Mouse (Mus musculus) limb, embryonic 14.5 days (tissue): Measurements from ENCODE around the gene Bcl11a. TPM values are rescaled to one million over a fixed set of nuclear protein-coding genes. Genes with fewer than 3 reads are reported as not detected.

ENCODE experiments used
- ATAC-seq: fragments of 200-750 bp; cut with Nextera tagmentation; 2 replicates; pipeline ENCODE4 v1.8.0; 2017; ENCODE audit warnings: low read depth, moderate number of reproducible peaks, moderate TSS enrichment; ENCODE audit not compliant: low FRiP score
- DNase-seq: peaks from one replicate; pipeline ENCODE4 v3.0.0-alpha.2; 2015; ENCODE audit warnings: low spot score
- H3K27ac ChIP-seq: fragments of 300-500 bp; sonication (generic); replicated peaks from 2 replicates; pipeline ENCODE4 v1.5.1; 2014; ENCODE audit warnings: low read depth, mild to moderate bottlenecking, low read length, moderate library complexity, mixed read lengths
- H3K27me3 ChIP-seq: fragments of 300-500 bp; sonication (generic); 2 replicates; pipeline ENCODE4 v1.6.1; 2014; ENCODE audit warnings: low read length, mixed read lengths; ENCODE audit not compliant: control insufficient read depth, insufficient read depth
- H3K36me3 ChIP-seq: fragments of 300-500 bp; sonication (generic); 2 replicates; pipeline ENCODE4 v1.6.1; 2014; ENCODE audit warnings: mild to moderate bottlenecking, low read length, moderate library complexity, mixed read lengths; ENCODE audit not compliant: control insufficient read depth, insufficient read depth
- H3K4me1 ChIP-seq: fragments of 300-500 bp; sonication (generic); 2 replicates; pipeline ENCODE4 v1.6.1; 2014; ENCODE audit warnings: antibody characterized with exemption, low read length, mixed read lengths; ENCODE audit not compliant: control insufficient read depth, insufficient read depth
- H3K4me2 ChIP-seq: fragments of 300-500 bp; sonication (generic); replicated peaks from 2 replicates; pipeline ENCODE4 v1.6.1; 2014; ENCODE audit warnings: low read depth, mild to moderate bottlenecking, low read length, moderate library complexity; ENCODE audit not compliant: severe bottlenecking
- H3K4me3 ChIP-seq: fragments of 300-500 bp; sonication (generic); replicated peaks from 2 replicates; pipeline ENCODE4 v1.5.1; 2014; ENCODE audit warnings: low read length
- H3K9ac ChIP-seq: fragments of 300-500 bp; sonication (generic); 2 replicates; pipeline ENCODE4 v1.6.1; 2014; ENCODE audit warnings: mild to moderate bottlenecking, low read depth, low read length, moderate library complexity; ENCODE audit not compliant: severe bottlenecking
- H3K9me3 ChIP-seq: fragments of 300-500 bp; sonication (generic); 2 replicates; pipeline ENCODE4 v1.6.1; 2016; ENCODE audit warnings: low read length; ENCODE audit not compliant: control insufficient read depth
- POLR2A ChIP-seq: fragments of 200-500 bp; IDR thresholded peaks from 2 replicates; pipeline ENCODE4 v1.8.0; 2012; ENCODE audit warnings: inconsistent platforms, mild to moderate bottlenecking, moderate library complexity, borderline replicate concordance; ENCODE audit not compliant: insufficient read depth, insufficient read length; ENCODE audit errors: extremely low read depth
- WGBS: fragments of 180-500 bp; shearing (Covaris S2); extraction: QIAGEN DNeasy Blood & Tissue Kit; methylation state at CpG from one replicate; pipeline ENCODE4 v1.1.7; 2014; 5-methylcytosine and 5-hydroxymethylcytosine counted together
- polyA plus RNA-seq, 2 experiments: library from polyadenylated mRNA; depleted of rRNA in 1 of 2; stranded (reverse) in 1 of 2; unstranded in 1 of 2; fragments of >200 nt; fragmentation: Nextera tagmentation in 1 of 2; extraction: Ambion mirVana in 1 of 2; gene quantifications; 2 replicates each; pipeline versions ENCODE4 v1.2.1 to v1.2.3; 2012 to 2014

Bcl11a gene
- polyA plus RNA-seq, 2 experiments: 33.8 to 61.7 TPM

GRCm38 (mm10) chr11:24131818-24132217, 54.0 kb downstream of the Bcl11a start:
- Histone ChIP-seq H3K9ac (no peak overlapping the region), H3K4me3 (no peak overlapping the region), H3K4me1 (no peaks in the 10 kb centered on the region), H3K27ac (no peak overlapping the region), H3K27me3 (no peaks in the 10 kb centered on the region), H3K4me2 (no peak overlapping the region), H3K9me3 (no peaks in the 10 kb centered on the region), H3K36me3 (peaks cover 15% of the 10 kb centered on the region; the same call in 1 of the 2 replicates)
- ATAC-seq (no peak), DNase-seq (no peak)
- 76% methylated on average over 2 of the region's 2 CpGs for WGBS
- no peak for TF ChIP-seq POLR2A

GRCm38 (mm10) chr11:24132358-24132757, 54.5 kb downstream of the Bcl11a start:
- Histone ChIP-seq H3K27ac (no peak overlapping the region), H3K4me3 (no peak overlapping the region), H3K36me3 (peaks cover 14% of the 10 kb centered on the region; the same call in 1 of the 2 replicates), H3K4me2 (no peak overlapping the region), H3K27me3 (no peaks in the 10 kb centered on the region), H3K9ac (no peak overlapping the region), H3K9me3 (no peaks in the 10 kb centered on the region), H3K4me1 (no peaks in the 10 kb centered on the region)
- ATAC-seq (no peak), DNase-seq (no peak)
- WGBS: 95% methylated on average over 5 of the region's 6 CpGs
- no peak for TF ChIP-seq POLR2A

GRCm38 (mm10) chr11:24132853-24133252, 55.0 kb downstream of the Bcl11a start:
- WGBS: 92% methylated on average over 2 of the region's 2 CpGs
- Histone ChIP-seq H3K4me2 (no peak overlapping the region), H3K4me3 (no peak overlapping the region), H3K4me1 (0 out of 2 replicates have a peak, but pooled peaks cover 3% of the 10 kb centered on the region), H3K36me3 (peaks cover 12% of the 10 kb centered on the region; the same call in 1 of the 2 replicates), H3K27me3 (no peaks in the 10 kb centered on the region), H3K27ac (no peak overlapping the region), H3K9ac (no peak overlapping the region), H3K9me3 (no peaks in the 10 kb centered on the region)
- no peak for DNase-seq
- ATAC-seq: no peak
- no peak for TF ChIP-seq POLR2A

- Histone ChIP-seq H3K4me3 (no peak overlapping the region), H3K27me3 (no peaks in the 10 kb centered on the region), H3K4me2 (no peak overlapping the region), H3K9me3 (no peaks in the 10 kb centered on the region), H3K36me3 (peaks cover 12% of the 10 kb centered on the region; the same call in 1 of the 2 replicates), H3K27ac (no peak overlapping the region), H3K4me1 (0 out of 2 replicates have a peak, but pooled peaks cover 5% of the 10 kb centered on the region), H3K9ac (no peak overlapping the region)
- WGBS: 64% methylated on average over 3 of the region's 3 CpGs
- no peak for TF ChIP-seq POLR2A
- no peak for ATAC-seq
- DNase-seq: no peak
Measured at GRCm38 (mm10) chr11:24133484-24133883, 55.6 kb downstream of the Bcl11a start.

GRCm38 (mm10) chr11:24133928-24134327, 56.1 kb downstream of the Bcl11a start:
- TF ChIP-seq POLR2A: no peak
- Histone ChIP-seq H3K36me3 (peaks cover 12% of the 10 kb centered on the region; the same call in 1 of the 2 replicates), H3K4me2 (no peak overlapping the region), H3K9me3 (no peaks in the 10 kb centered on the region), H3K9ac (no peak overlapping the region), H3K27ac (no peak overlapping the region), H3K4me3 (no peak overlapping the region), H3K4me1 (0 out of 2 replicates have a peak, but pooled peaks cover 5% of the 10 kb centered on the region), H3K27me3 (no peaks in the 10 kb centered on the region)
- no peak for ATAC-seq
- DNase-seq: no peak
- 86% methylated on average over 5 of the region's 5 CpGs for WGBS
